Mouse (Mus musculus): ENCODE results near the gene Crim1.

DNA sequence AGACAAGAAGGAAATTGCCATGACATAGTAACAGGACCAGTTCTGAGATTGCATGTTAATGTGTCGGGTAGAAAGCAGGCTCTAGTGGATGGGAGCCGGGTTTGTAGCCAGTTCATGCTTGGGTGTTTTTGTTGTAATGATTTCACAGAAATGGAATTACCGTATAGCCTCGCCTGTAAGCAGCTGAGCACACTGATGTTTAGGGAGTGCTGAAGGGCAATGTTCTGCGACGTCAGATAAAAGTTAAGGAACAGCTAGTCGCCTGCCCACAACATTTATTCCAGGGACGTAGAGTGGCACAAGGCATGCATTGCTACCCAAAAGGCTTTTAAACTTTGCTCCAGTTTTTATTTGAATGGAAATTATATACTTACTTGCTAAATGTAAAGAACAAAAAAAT lies 131.4 kb downstream of the Crim1 start:
- TF ChIP-seq POLR2A (IDR thresholded peaks at IDR 0.05; ENCODE audit: low read depth, low read length) (no peak), CTCF (conservative IDR thresholded peaks at IDR 0.05; ENCODE audit: insufficient read depth, insufficient read length, low read depth, low read length) (no peak)
